Mouse (Mus musculus): Measurements from ENCODE around the gene Olfr678. TPM values are rescaled to one million over a fixed set of nuclear protein-coding genes. Genes with fewer than 3 reads are reported as not detected.
"Not testable (repeated sequence)": the region's sequence is repeated elsewhere in the genome, so short reads cannot be mapped to it uniquely, and the experiment has no call there.

The Olfr678 gene
- total and polyA plus RNA-seq, 2 experiments from 2014 or later = not detected

- Histone ChIP-seq H3K27me3 (ENCODE audit: insufficient read depth, low read length) (no peaks in the 10 kb centered on the region), H3K36me3 (ENCODE audit: insufficient read depth, low read length) (no peaks in the 10 kb centered on the region), H3K4me1 (ENCODE audit: insufficient read depth, low read length) (no peaks in the 10 kb centered on the region), H3K9ac (replicated peaks; ENCODE audit: low read length, poor library complexity, severe bottlenecking) (no peak within 1 kb of the TSS), H3K27ac (ENCODE audit: low read depth, low read length) (no peak within 1 kb of the TSS), H3K4me2 (ENCODE audit: low read depth, low read length, poor library complexity, severe bottlenecking) (no peak within 1 kb of the TSS), H3K4me3 (ENCODE audit: low read depth, low read length) (no peak within 1 kb of the TSS), H3K9me3 (ENCODE audit: low read length) (no peaks in the 10 kb centered on the region)
- ATAC-seq (ENCODE audit: low FRiP score) (no peak), DNase-seq (ENCODE audit: low spot score) (no peak)
- TF ChIP-seq CTCF (IDR thresholded peaks at IDR 0.05) = no peak
- WGBS = 61% methylated on average over 1 of the region's 1 CpGs
Measured at GRCm38 (mm10) chr7:105080905-105081304, 16.6 kb downstream of the Olfr678 start, which contains the start of gene Olfr679. Olfr679 (plus strand) TSS chr7:105081205.

- H3K9ac ChIP-seq (replicated peaks; ENCODE audit: low read length, poor library complexity, severe bottlenecking); ATAC-seq (ENCODE audit: low FRiP score); H3K27ac ChIP-seq (ENCODE audit: low read depth, low read length); H3K27me3 ChIP-seq (ENCODE audit: insufficient read depth, low read length); H3K9me3 ChIP-seq (ENCODE audit: low read length); DNase-seq (ENCODE audit: low spot score); H3K36me3 ChIP-seq (ENCODE audit: insufficient read depth, low read length); H3K4me3 ChIP-seq (ENCODE audit: low read depth, low read length); H3K4me1 ChIP-seq (ENCODE audit: insufficient read depth, low read length); H3K4me2 ChIP-seq (ENCODE audit: low read depth, low read length, poor library complexity, severe bottlenecking): not testable (repeated sequence)
Measured at GRCm38 (mm10) chr7:105092717-105093116, 28.4 kb downstream of the Olfr678 start, which contains the start of gene Olfr680-ps1. Olfr680-ps1 (minus strand) TSS chr7:105092817.

DNA sequence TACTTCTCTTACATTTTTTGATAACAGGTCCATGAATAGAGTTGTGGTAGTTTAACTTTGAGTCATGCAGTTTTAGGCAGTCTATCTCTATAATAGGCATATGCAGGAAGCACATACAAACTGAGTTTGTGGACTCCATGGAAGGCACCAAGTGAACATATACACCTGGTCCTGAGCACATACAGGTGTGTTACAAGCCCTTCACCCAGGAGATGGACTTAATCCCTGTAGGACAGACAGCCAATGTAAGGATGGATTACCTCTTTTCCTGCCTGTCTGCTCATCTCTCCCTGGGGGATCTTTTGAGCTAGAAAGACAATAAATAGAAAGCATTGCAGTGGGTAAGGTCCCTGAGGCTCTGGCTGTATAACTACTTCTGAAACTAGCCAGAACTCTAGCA, 52.3 kb downstream of the Olfr678 start, which contains the start of gene Olfr681:
TSS of gene Olfr681 (plus strand) at position 301 of the 400 bp plus-strand sequence.
- H3K27ac ChIP-seq (ENCODE audit: low read depth, low read length) = no peak within 1 kb of the TSS
- H3K9me3 ChIP-seq (ENCODE audit: low read length) = no peaks in the 10 kb centered on the region
- ATAC-seq (ENCODE audit: low FRiP score) (no peak), DNase-seq (ENCODE audit: low spot score) (no peak)
- H3K4me3 ChIP-seq (ENCODE audit: low read depth, low read length) = no peak within 1 kb of the TSS
- no peaks in the 10 kb centered on the region for H3K27me3 ChIP-seq (ENCODE audit: insufficient read depth, low read length)
- no peak within 1 kb of the TSS for H3K9ac ChIP-seq (replicated peaks; ENCODE audit: low read length, poor library complexity, severe bottlenecking)
- no peak within 1 kb of the TSS for H3K4me2 ChIP-seq (ENCODE audit: low read depth, low read length, poor library complexity, severe bottlenecking)
- TF ChIP-seq CTCF (IDR thresholded peaks at IDR 0.05) = no peak
- no peaks in the 10 kb centered on the region for H3K4me1 ChIP-seq (ENCODE audit: insufficient read depth, low read length)
- no peaks in the 10 kb centered on the region for H3K36me3 ChIP-seq (ENCODE audit: insufficient read depth, low read length)

Other genes starting within 250 kb of the Olfr678 start
- not detected in 2 replicates for gene Usp17lb, start 221.9 kb upstream of the Olfr678 start, total RNA-seq (2014; rRNA removed)
- gene Usp17lb, start 221.9 kb upstream of the Olfr678 start, polyA plus RNA-seq (2015; fragmentation: Nextera tagmentation; extraction: Ambion mirVana) = not detected in 2 replicates
- not detected in 2 replicates for gene Usp17la, start 207.5 kb upstream of the Olfr678 start, total RNA-seq (2014; rRNA removed)
- gene Usp17la, start 207.5 kb upstream of the Olfr678 start, polyA plus RNA-seq (2015; fragmentation: Nextera tagmentation; extraction: Ambion mirVana) = not detected in 2 replicates
- gene Olfr665, start 186.4 kb upstream of the Olfr678 start, total RNA-seq (2014; rRNA removed) = not detected in 2 replicates
- not detected in 2 replicates for gene Olfr665, start 186.4 kb upstream of the Olfr678 start, polyA plus RNA-seq (2015; fragmentation: Nextera tagmentation; extraction: Ambion mirVana)
- not detected in 2 replicates for gene Olfr666, start 168.5 kb upstream of the Olfr678 start, total RNA-seq (2014; rRNA removed)
- gene Olfr666, start 168.5 kb upstream of the Olfr678 start, polyA plus RNA-seq (2015; fragmentation: Nextera tagmentation; extraction: Ambion mirVana) = not detected in 2 replicates
- not detected in 2 replicates for gene Olfr667, start 143.0 kb upstream of the Olfr678 start, total RNA-seq (2014; rRNA removed)
- gene Olfr667, start 143.0 kb upstream of the Olfr678 start, polyA plus RNA-seq (2015; fragmentation: Nextera tagmentation; extraction: Ambion mirVana) = not detected in 2 replicates
- not detected in 2 replicates for gene Olfr668, start 136.4 kb upstream of the Olfr678 start, total RNA-seq (2014; rRNA removed)
- gene Olfr668, start 136.4 kb upstream of the Olfr678 start, polyA plus RNA-seq (2015; fragmentation: Nextera tagmentation; extraction: Ambion mirVana) = not detected in 2 replicates
- gene Olfr669, start 130.2 kb upstream of the Olfr678 start, total RNA-seq (2014; rRNA removed) = not detected in 2 replicates
- gene Olfr669, start 130.2 kb upstream of the Olfr678 start, polyA plus RNA-seq (2015; fragmentation: Nextera tagmentation; extraction: Ambion mirVana) = not detected in 2 replicates
- not detected in 2 replicates for gene Olfr670, start 101.9 kb upstream of the Olfr678 start, total RNA-seq (2014; rRNA removed)
- not detected in 2 replicates for gene Olfr670, start 101.9 kb upstream of the Olfr678 start, polyA plus RNA-seq (2015; fragmentation: Nextera tagmentation; extraction: Ambion mirVana)
- gene Olfr671, start 85.3 kb upstream of the Olfr678 start, total RNA-seq (2014; rRNA removed) = not detected in 2 replicates
- gene Olfr671, start 85.3 kb upstream of the Olfr678 start, polyA plus RNA-seq (2015; fragmentation: Nextera tagmentation; extraction: Ambion mirVana) = not detected in 2 replicates
- not detected in 2 replicates for gene Olfr672, start 62.4 kb upstream of the Olfr678 start, total RNA-seq (2014; rRNA removed)
- not detected in 2 replicates for gene Olfr672, start 62.4 kb upstream of the Olfr678 start, polyA plus RNA-seq (2015; fragmentation: Nextera tagmentation; extraction: Ambion mirVana)
- not detected in 2 replicates for gene Olfr675, start 36.0 kb upstream of the Olfr678 start, total RNA-seq (2014; rRNA removed)
- not detected in 2 replicates for gene Olfr675, start 36.0 kb upstream of the Olfr678 start, polyA plus RNA-seq (2015; fragmentation: Nextera tagmentation; extraction: Ambion mirVana)
- not detected in 2 replicates for gene Olfr676, start 31.8 kb upstream of the Olfr678 start, total RNA-seq (2014; rRNA removed)
- gene Olfr676, start 31.8 kb upstream of the Olfr678 start, polyA plus RNA-seq (2015; fragmentation: Nextera tagmentation; extraction: Ambion mirVana) = not detected in 2 replicates
- not detected in 2 replicates for gene Olfr677, start 13.1 kb upstream of the Olfr678 start, total RNA-seq (2014; rRNA removed)
- gene Olfr677, start 13.1 kb upstream of the Olfr678 start, polyA plus RNA-seq (2015; fragmentation: Nextera tagmentation; extraction: Ambion mirVana) = not detected in 2 replicates
- not detected in 2 replicates for gene Olfr679, start 16.7 kb downstream of the Olfr678 start, total RNA-seq (2014; rRNA removed)
- gene Olfr679, start 16.7 kb downstream of the Olfr678 start, polyA plus RNA-seq (2015; fragmentation: Nextera tagmentation; extraction: Ambion mirVana) = not detected in 2 replicates
- not detected in 2 replicates for gene Olfr680-ps1, start 28.3 kb downstream of the Olfr678 start, total RNA-seq (2014; rRNA removed)
- not detected in 2 replicates for gene Olfr680-ps1, start 28.3 kb downstream of the Olfr678 start, polyA plus RNA-seq (2015; fragmentation: Nextera tagmentation; extraction: Ambion mirVana)
- gene Olfr681, start 52.4 kb downstream of the Olfr678 start, total RNA-seq (2014; rRNA removed) = not detected in 2 replicates
- not detected in 2 replicates for gene Olfr681, start 52.4 kb downstream of the Olfr678 start, polyA plus RNA-seq (2015; fragmentation: Nextera tagmentation; extraction: Ambion mirVana)
- not detected in 2 replicates for gene Olfr683, start 82.5 kb downstream of the Olfr678 start, total RNA-seq (2014; rRNA removed)
- not detected in 2 replicates for gene Olfr683, start 82.5 kb downstream of the Olfr678 start, polyA plus RNA-seq (2015; fragmentation: Nextera tagmentation; extraction: Ambion mirVana)
- not detected in 2 replicates for gene Olfr684, start 99.2 kb downstream of the Olfr678 start, total RNA-seq (2014; rRNA removed)
- gene Olfr684, start 99.2 kb downstream of the Olfr678 start, polyA plus RNA-seq (2015; fragmentation: Nextera tagmentation; extraction: Ambion mirVana) = not detected in 2 replicates
- not detected in 2 replicates for gene Olfr685, start 121.5 kb downstream of the Olfr678 start, total RNA-seq (2014; rRNA removed)
- gene Olfr685, start 121.5 kb downstream of the Olfr678 start, polyA plus RNA-seq (2015; fragmentation: Nextera tagmentation; extraction: Ambion mirVana) = not detected in 2 replicates
- gene Olfr686, start 143.0 kb downstream of the Olfr678 start, total RNA-seq (2014; rRNA removed) = not detected in 2 replicates
- not detected in 2 replicates for gene Olfr686, start 143.0 kb downstream of the Olfr678 start, polyA plus RNA-seq (2015; fragmentation: Nextera tagmentation; extraction: Ambion mirVana)
- not detected in 2 replicates for gene Olfr688, start 223.6 kb downstream of the Olfr678 start, total RNA-seq (2014; rRNA removed)
- not detected in 2 replicates for gene Olfr688, start 223.6 kb downstream of the Olfr678 start, polyA plus RNA-seq (2015; fragmentation: Nextera tagmentation; extraction: Ambion mirVana)
- gene Olfr689, start 246.7 kb downstream of the Olfr678 start, total RNA-seq (2014; rRNA removed) = not detected in 2 replicates
- 0.05 TPM in 1 of 2 replicates, not detected in the other for gene Olfr689, start 246.7 kb downstream of the Olfr678 start, polyA plus RNA-seq (2015; fragmentation: Nextera tagmentation; extraction: Ambion mirVana)

Measured in midbrain, postnatal 0 days (tissue).